Mouse (Mus musculus): ENCODE results near the gene Lap3.

DNA sequence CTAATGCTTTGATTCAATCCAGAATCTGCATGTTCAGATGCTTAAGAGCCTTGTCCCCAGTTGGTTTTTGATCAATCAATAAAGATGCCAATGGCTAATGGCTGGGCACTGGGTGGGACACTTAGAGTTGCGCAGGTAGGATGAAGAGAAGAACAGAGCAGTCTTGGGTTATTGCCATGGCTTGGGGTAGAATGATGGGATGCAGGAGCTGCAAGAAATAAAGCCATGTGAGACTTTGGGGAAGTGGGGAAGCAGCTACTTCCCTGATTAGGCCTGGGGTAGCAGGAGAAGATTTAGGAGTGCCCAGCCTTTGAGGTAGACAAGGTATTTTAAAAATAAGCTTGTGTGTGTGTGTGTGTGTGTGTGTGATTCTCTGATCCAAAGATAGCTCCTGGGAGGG is 13.1 kb upstream of the Lap3 start:
- TF ChIP-seq EP300 (IDR thresholded peaks at IDR 0.05; ENCODE audit: low read depth), result no peak
- TF ChIP-seq CTCF (IDR thresholded peaks at IDR 0.05; ENCODE audit: low read depth), result no peak

Measured in liver, embryonic 14.5 days (tissue).